Mouse (Mus musculus) G1E (cell line): ENCODE data around the gene Strn4.

Experiments
- CTCF ChIP-seq: IDR thresholded peaks from 2 replicates; pipeline ENCODE4 v1.5.1; 2012; ENCODE audit warnings: low read depth, low read length, inconsistent platforms, mixed read lengths
- POLR2AphosphoS5 ChIP-seq: IDR thresholded peaks from 2 replicates; pipeline ENCODE4 v1.6.1; 2012; ENCODE audit warnings: low read depth, low read length, inconsistent platforms; ENCODE audit not compliant: insufficient replicate concordance

GRCm38 (mm10) chr7:16875310-16875325, 59.4 kb downstream of the Strn4 start, which contains the start of gene Dact3:
- TF ChIP-seq CTCF (no peak), POLR2AphosphoS5 (no peak)
